Mouse (Mus musculus) thymus, postnatal 0 days (tissue): ENCODE data around the gene Ociad1. TPM values are rescaled to one million over a fixed set of nuclear protein-coding genes. Genes with fewer than 3 reads are reported as not detected.
A peak's percentile ranks its signal among the peaks of the same experiment; 100 is the strongest.

ENCODE experiments used
- DNase-seq: peaks from one replicate; pipeline ENCODE4 v3.0.0-alpha.2; 2015; ENCODE audit warnings: low spot score
- polyA plus RNA-seq: library from polyadenylated mRNA; unstranded; fragments of >200 nt; fragmentation: Nextera tagmentation; extraction: Ambion mirVana; gene quantifications from 2 replicates; pipeline ENCODE4 v1.2.1, GENCODE M21; 2015

Gene Ociad1
- polyA plus RNA-seq, 1 experiment from 2014 or later: 233 TPM

DNA sequence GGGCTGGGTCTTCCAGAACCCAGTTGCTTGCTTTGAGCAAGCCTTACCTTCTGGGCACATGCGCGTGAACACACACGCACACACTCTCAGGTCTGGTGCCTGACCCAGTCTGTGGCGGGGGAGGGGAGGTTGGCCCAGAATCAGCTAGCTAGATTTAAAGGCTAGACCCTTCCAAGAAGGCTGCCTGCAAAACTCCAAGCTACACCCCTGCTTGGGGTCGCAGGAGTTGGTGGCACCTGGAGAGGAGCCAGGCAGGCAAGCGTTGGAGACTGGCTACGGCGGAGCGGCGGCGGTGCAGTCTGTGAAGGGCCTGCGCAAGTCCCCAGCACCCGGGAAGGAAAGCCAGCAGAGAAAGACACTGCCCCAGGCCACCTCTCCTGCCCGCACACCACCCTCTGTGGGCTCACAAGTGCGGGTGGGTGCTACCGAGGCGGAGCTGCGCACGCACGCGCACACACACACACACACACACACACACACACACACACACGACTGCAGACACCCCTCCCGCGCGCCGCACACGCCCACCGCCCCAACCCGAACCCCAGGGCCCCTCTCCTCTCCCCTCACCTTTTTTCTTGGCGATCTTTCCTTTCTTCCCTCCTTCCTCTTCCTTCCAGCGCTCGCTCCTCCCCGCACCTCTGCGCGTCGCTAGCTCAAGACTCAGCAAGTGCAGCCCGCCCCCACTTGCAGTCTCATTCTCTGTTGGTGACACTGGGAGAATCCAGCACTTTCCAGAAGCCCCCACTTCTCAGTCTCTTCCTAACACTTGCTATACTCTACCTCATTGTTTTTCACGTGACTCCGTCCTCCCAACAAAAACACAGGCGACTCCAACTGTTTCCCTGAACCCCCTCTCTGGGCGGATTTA, 45.6 kb downstream of the Ociad1 start:
- DNase-seq: peak; percentile 35

- peak; percentile 22 for DNase-seq
Measured at GRCm38 (mm10) chr5:73338832-73339163, 46.2 kb downstream of the Ociad1 start.

- no peak for DNase-seq
Measured at GRCm38 (mm10) chr5:73339779-73340722, 47.5 kb downstream of the Ociad1 start.

DNA sequence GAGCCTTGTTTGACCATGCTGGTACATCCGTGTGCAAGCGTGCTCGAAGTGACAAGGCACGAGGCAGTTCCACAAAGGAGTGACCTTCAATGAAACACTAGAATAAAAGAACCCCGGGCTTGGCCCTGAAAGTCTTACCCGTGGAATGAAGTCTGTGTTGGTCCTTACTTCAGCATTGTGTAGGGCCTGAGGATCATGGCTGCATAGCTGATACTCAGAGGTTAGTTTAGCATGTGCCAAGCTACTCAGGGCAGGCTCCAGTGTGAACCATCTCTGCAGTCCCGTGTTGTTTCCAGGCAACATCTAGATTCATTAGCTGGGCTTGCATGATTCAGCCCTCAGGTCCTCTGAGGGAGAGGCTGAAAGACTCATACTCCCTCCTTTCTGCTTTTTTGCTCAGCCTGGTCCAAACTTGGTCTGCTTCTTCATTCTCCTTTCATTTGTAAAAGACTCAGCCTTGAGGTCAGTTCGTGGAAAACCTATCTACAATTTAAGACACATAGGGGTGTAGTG, 48.2 kb downstream of the Ociad1 start, which contains the start of gene Ociad2:
Gene Ociad2 (minus strand): TSS at position 306 of the 513 bp plus-strand sequence.
- DNase-seq: no peak

DNA sequence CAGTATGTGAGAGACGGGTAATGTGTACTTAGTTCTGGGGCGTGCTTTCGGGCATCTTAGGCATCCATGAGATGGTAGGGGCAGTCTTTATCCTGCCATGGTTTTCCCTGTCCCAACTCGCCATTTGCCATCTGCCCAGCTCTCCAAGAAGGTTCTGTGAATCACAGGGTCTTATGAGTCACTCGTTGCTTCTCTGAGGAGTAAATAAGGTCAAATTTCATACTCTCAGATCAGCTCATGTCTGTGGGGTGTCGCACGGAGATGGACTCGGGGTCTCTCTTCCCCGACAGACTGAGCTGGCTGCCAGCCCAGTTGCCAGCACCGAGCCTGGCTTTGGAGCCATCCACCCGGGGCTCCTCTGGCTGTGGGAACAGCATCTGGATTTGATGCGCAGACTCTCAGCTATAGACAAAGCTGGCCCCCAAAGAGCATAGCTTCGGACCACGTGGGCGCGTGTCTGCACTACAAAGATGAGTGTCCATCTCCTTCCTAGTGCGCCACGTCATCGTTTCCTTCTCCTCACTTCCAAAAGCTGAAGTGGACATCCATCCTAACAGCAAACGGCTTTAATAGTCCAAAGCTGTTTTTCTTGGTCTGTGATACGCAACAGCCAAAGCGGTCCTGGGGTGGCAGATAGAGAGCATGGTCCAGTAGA, 50.2 kb downstream of the Ociad1 start:
- no peak for DNase-seq

DNA sequence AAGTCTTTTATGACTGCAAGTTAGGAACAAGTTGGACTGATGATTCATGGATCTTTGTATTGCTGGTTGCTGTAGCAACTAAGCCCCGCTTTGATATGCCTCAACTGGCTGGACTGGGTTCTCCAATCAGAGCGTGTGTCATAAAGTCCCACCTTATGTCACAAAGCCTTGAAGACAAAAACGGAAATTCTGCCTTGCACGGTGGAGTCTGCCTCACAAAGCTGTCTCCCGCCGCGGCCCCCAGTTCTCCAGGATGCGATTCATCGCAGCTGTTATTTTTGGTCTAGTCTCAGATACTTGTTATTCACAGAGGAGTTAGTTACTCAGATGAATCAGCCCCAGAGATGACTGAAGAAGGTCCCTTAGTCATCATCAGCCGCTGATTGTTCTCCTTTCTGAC, 51.7 kb downstream of the Ociad1 start:
- DNase-seq: no peak

DNA sequence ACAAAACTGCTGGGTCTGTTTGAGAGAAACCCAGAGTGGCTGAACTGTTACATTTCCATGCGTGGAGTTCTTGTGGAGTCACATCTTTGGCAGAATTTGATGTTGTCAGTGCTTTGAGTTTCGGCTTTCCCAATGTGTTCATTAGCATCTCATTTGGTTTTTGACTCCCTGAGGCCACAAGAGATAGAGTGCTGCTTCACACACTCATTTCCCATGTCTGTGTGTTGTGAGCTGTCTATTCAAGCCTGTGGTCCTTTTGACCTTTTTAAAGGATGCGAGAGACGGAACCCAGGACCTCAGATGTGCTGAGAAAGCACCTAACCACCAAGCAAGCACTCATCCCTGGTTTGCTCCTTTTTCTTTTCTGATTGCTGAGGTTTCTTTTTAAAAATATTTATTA, 52.7 kb downstream of the Ociad1 start:
- DNase-seq: no peak

GRCm38 (mm10) chr5:73349514-73349913, 56.9 kb downstream of the Ociad1 start:
- DNase-seq: no peak

- DNase-seq: no peak
Measured at GRCm38 (mm10) chr5:73351796-73352195, 59.2 kb downstream of the Ociad1 start.

- DNase-seq: no peak
Measured at GRCm38 (mm10) chr5:73353519-73353918, 60.9 kb downstream of the Ociad1 start.

DNA sequence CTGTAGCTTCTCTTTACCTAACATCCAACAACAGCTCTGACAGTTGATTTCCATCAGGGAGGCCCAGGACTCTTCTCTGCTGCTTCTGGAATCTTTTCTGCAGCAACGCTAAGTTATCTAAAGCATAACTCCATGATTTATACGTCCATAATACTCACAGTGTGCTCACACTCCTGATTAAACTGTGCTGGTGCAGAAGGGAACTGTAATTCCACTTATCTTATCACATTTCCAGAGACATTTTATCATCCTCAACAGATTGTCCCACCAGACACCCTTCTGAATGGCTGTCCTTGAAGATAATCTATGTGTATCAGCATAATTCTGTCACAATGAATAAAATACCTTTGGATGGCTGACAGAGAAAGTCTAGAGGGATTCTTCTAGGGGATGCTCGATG, 61.4 kb downstream of the Ociad1 start:
- no peak for DNase-seq

DNA sequence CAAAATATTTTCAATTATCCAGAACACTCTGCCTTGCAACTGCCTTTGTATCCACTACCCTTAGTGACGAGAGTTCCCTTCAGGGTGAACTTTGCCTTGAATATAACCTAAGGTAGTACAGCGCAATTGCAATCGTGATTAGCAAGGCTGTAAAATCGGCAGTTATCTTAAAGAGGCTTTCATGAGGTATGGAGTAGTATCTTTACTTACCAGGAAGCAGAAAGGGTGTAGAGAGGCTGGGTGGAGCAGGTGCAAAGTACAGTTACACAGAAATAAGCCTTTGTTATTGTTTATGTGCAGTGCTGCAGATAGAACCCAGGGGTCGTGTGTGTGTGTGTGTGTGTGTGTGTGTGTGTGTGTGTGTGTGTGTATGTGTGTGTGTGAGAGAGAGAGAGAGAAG, 62.8 kb downstream of the Ociad1 start:
- DNase-seq: no peak

- DNase-seq: no peak
Measured at GRCm38 (mm10) chr5:73359134-73359751, 66.7 kb downstream of the Ociad1 start.

DNA sequence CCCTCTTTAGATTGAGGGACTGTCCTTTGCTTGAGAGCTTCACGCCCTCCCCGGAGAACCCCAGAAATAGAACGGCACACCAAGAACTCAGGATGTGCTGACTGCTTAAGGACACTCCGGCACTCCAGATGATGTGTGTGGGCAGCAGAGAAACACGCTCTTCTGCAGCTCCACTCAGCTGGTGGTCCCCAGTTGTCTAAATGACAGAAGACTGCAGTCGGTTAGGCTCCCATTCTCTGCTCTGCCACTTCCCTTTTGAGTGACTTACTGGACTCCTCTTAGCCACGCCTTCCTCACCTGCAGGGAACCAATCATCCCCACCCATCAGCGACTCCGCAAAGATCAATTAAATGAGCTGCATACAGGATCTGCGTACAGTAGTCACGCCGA, 67.2 kb downstream of the Ociad1 start:
- DNase-seq: no peak

DNA sequence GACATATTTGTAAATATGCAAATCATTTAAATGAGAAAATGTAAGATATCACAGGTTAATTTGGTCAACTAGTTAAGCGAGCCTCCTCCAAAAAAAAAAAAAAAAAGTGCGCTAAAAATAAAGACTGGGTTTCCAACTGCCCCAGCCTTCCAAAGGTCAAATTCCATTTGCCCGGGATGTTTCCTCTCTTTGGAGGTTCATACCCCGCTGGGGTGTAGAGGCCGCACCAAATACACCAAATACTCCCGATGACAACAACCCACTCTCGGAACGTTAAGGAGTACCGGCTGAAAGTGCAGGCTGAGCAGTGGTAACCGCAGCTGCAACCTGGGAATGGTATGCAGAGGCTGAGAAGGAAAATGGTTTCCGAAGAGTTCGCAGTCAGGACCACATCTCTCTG, 67.7 kb downstream of the Ociad1 start:
- no peak for DNase-seq

DNA sequence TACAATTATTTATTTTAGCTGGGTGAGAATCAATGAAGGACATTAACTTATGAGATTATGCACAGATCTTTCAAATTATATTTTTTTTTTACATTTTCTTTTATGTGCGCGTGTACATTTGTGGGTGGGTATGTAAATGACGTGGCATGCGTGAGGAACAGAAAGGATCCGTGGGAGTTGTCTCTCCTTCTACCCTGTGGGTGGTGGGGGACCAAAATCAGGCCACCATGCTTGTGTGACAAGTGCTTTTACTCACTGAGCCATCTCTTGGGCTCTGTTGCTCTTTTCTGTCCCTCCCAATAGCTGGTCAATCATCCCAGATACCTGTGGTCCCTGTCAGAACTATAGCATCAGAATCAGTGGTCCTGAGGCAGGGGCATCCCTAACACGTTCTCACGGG, 69.8 kb downstream of the Ociad1 start:
- DNase-seq: no peak

GRCm38 (mm10) chr5:73362791-73363190, 70.2 kb downstream of the Ociad1 start:
- DNase-seq: no peak
